Mouse (Mus musculus) brain, embryonic 18.5 days (tissue): Measurements from ENCODE around the gene Lrfn2.

ENCODE experiments used
- DNase-seq: peaks from one replicate; pipeline ENCODE4 v3.0.0-alpha.2; 2012; ENCODE audit warnings: low read depth, low spot score

The Lrfn2 gene

DNA sequence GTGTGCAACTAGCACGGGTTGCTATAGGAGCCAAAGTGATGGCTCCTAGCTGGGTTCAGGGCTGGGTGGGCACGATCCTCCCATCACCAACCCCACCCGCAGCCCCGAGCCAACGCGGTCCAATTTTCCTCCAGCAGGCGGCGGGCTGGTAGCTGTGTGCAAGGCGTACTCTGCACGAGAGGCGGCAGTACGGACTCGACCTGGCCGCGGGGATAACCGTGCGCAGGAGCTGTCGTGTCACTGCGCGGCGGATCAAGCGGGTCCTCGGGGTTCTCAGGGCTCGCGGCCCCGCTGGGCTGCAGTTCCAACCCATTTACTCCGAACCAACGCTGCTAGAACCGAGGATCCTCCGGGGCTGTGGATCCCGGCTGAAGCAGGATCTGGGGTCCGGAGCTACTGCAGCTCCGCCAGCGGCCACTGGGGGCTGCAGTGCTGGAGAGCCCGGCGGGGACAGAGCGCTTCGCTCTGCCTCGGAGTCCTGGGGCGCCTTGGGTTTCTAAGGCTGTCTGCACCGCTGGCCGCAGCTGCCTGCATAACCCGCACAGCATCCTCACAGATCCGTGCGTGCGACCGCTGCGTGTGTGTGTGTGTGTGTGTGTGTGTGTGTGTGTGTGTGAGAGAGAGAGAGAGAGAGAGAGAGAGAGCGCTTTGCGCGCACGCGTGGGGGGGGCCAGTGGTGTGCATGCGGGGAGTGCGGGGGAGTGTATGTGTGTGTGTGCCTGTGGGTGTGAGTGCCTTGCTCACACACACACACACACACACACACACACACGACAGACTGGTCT lies at the start of gene Lrfn2:
TSS of gene Lrfn2 (plus strand) at position 759 of the 785 bp plus-strand sequence.
- DNase-seq = peak; percentile 76

DNA sequence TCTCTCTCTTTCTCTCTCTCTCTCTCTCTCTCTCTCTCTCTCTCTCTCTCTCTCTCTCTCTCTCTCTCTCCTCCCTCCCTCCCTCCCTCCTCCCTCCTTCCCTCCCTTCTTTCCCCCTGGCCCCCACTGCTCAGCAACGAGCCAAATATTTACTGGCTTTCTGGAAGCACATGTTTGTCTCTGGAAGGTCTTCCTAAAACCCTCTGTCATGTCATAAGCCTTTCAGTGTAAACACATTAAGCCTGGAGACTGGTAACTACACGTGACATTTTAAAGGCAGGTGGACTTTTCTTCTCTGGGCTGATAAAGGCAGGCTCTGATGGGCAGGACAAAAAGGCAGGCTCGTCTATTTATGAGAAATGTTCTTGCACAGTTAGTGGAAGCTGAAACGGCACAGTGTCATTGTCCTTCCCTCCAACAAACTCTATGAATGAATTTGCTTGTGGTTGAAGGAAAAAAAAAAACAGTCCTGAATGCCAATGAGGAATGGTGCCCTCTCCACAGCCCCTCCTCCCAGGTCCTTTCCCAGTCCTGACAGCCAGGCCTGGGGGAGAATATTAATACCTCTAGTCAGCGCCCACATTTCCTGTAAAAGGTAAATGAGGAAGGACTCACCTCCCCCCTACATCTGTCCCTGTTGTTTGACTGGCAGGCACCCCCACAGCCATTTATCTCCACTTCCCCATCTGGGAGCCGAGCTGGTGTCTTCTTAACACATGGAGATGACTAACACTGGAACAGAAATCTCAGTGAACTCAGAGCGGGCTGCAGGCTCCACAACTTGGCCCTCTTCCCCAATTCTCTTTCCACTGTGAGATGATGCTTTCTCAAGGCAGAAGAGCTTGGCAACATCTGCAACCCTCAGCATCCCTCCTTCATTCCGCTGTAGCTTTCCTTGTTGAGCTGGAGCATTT lies 44.5 kb upstream of the Lrfn2 start:
- DNase-seq = no peak

DNA sequence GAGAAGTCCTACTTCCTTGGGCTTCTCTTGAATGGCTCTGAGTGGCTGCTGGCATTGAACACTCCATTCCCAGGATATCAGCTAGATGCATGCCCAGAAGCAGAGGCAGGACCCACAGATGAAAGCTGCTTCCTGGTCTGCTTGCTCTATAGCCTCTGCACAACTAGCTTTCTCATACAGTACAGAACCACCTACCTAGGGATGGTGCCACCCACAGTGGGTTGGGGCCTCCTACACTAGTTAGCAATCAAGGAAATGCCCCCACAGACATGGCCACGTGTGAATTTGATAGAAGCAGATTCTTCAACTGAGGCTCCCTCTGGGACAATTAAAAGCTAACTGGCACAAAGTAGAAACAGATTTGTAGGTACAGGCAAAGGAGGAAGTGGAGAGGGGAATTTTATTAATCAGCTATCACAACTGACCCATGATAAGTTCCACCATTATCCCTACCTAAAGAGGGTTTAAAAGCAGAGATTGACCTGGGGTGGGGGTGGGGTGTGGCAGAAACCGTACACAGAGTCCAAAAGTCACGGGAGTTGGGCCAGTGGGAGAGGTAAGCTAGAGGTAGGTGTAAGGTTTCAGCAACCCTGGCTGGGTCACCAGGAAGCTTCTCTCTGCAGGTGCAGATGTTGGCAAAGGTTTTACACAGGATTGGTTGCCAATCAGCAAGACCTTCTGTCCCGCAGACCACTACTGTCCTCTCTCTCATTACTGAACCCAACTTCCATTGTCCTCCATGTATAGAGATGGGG lies 26.7 kb upstream of the Lrfn2 start:
- DNase-seq = no peak

DNA sequence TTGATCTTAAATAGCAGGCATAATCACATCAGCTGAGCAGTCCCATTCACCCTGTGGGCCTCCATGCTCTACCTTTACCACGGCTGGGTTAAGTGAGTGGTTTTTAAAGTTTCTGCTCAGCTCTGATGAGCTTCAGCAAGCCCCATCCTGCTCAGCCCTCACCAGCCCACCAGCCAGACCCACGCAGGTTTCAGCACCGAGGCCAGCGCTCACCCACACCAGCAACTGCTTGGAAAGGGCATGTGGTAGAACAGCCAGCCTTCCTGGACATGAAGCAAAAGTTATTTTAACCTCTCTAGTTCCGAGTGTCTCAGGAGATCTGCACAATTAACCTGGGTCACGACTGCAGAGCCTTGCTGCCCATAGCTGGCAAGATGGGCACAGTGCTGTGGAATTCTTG lies 18.7 kb upstream of the Lrfn2 start:
- DNase-seq = no peak

DNA sequence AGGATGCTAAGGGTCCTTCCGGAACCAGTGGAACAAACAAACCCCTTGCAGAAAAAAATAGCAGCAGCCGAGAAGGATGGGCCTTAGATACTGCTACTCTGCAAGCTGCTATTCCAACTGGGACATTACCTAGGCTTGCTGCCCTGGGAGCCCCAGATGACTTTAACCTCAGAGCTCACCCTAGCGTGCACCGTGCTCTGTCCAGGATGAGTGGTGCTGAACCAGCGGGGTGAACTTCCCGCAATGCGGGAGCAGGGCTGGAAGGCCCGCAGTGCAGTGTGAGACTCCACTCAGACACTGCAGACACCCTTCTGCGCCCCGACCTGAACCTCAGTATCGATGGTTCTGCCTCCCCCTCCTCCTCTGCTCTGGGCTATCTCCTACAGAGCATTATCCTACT lies 14.8 kb upstream of the Lrfn2 start:
- no peak for DNase-seq

DNA sequence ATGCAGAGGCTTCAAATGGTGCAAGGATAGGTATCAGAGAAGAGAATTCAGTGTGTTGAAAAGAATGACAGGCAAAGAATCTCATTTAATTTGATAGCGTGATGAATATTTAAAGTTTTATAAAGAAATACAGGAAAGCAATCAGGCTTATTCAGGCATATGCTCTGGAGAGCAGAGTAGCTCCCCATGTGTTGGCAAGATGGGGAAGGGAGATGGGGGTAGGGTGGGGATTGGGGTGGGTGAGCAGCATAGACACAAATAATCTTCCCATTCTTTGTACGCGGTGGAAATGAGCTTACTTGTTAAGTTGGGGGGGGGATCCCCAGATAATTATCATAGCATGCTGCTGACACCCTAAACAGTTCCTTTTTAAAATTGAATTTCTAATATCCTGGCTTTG lies 13.7 kb upstream of the Lrfn2 start:
- no peak for DNase-seq

DNA sequence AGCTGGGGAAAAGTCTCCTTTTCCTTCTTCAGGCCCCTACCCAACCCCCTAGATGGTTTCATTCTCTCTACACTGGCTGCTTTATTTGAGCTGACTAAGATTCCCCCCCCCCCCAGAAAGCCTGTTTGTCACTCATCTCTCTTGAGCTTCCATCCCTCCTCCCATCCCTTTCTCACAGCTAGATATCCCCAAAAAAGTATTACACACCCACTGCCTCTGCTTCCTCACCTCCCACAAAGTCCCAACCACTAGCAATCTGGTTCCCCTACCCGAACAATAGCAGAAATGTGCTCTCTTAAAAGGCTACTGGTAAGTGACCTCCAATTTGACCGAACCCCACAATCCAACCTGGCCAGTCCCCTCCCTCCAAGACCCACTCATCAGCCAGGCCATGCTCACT lies 9.3 kb upstream of the Lrfn2 start:
- DNase-seq = no peak

DNA sequence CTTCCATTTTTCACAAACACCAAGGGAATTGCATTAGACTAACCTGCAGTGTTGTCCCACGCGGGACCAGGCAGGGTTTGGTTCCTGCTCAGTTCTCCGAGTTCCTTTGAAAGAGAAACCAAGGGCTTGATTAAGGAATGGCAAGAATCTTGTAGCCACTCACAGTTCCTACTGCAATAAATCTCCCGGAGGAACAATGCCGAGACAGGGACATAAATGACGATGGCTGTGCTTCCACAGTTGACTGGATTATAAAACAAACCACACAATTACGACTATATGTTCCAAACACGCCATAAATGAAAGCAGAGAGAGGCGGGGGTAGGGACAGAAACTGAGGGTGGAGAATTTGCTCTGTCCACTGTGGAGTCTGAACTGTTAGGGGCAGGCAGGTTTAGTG lies 6.8 kb upstream of the Lrfn2 start:
- DNase-seq = no peak

DNA sequence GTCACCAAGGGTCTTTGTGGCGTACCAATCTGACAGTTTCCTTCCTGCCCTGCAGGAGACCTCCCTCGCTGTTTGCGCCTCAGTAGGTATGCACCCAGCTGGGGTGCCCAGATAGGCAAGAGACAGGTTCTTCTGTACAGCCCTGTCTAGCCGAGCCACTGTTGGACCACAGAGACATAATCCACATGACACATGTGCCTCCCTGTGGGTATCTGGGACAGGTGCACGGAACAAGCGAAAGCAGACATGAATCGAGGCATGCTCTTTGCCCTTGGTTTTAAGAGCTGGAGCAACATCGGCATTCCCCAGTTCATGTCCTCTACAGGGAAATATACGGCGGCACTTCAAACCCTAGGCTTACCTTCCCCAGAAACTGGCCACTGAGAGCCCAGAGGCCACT lies 1.2 kb upstream of the Lrfn2 start:
- no peak for DNase-seq

DNA sequence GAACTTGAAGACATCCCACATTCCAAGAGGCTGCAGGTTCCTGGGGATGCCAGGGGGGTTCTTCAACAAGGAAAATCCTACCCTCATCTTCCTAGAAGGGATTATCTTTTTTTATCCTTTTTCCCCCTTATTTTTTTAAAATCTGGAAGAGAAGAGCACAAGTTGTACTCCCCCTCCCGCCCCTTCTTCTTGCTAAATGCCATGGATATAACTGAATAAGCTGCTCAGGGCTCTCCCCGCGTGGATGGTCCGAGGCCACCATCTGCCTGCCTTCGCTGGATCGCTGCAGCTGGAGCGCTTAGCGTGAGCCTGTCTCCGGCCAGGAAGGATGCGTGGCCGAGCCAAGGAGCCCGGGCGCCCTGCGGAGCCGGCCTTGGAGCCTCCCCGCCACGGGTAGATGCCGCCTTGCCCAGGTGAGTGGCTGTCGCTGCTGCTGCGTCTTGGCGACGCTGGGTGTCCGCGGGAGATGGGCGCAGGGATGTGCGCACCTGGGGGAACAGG lies 277 bp downstream of the Lrfn2 start:
- DNase-seq = no peak

DNA sequence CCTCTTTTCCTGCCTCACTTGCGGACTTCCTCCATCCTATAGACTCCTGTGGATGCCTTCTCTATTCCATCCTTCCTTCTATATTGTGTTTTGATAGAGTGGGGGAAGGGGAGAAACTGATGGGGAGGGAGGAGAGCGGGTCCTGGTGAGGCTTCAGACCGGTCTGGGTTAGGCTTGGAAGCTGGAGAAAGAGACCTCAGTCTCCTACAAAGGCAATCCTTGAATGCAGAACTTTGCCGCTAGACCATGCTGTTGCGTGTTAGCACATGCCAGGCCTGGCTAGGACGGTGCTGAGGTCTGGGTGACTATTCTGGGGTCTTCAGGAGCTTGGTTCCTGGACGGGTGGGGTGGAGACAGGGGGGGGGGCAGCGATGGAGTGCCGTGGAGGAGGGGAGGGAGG lies 737 bp downstream of the Lrfn2 start:
- no peak for DNase-seq

DNA sequence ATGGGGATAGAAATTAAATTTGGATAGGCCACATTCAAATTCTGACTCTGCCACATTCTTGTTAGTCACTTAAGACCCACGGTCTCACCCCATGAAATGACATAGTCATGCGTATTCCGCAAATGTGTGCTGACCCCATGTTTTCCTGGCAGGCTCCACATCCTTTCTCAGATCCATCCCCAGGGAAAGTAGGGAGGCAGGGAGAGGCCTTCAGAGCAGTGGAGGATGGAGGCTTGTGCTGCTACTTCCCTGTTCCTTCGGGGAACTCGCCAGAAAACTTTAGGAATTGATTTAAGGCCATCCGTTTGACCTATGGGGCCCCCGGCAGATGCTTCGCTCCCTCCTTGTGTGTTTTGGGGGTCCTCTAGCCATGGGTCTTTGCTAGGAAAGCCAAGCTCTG lies 3.0 kb downstream of the Lrfn2 start:
- DNase-seq = no peak

DNA sequence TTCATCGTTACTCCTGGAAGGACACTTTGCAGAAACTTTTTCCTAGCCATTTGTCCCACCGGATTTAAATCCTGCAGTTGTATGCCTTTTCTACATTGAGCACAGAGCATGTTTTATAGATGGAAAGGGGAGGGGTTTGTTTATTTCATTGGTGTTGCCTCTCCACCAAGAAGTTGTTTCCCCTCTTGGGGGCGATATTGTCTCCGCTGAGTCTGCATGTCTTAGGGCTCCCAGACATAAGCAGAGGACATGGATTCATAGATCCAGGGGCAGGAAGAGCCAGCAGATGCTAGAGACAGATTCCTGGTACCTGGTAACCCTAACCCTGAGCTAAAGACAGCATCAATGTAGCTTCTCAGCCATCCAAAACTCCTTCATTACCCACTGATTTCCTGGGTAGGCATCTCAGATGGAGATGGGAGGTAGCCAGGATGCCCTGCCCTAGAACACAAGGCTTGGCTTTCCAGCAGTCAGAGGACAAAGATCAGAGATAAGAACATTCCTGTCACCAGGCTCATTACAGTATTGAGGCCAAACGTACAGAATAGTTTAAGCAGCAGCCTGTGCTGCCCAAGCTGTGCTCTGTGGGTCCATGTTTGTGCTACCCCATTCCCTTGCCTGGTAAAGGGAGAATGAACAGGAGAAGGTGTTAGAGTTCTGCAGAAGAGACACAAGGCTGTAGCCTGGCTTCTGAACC lies 4.4 kb downstream of the Lrfn2 start:
- no peak for DNase-seq

DNA sequence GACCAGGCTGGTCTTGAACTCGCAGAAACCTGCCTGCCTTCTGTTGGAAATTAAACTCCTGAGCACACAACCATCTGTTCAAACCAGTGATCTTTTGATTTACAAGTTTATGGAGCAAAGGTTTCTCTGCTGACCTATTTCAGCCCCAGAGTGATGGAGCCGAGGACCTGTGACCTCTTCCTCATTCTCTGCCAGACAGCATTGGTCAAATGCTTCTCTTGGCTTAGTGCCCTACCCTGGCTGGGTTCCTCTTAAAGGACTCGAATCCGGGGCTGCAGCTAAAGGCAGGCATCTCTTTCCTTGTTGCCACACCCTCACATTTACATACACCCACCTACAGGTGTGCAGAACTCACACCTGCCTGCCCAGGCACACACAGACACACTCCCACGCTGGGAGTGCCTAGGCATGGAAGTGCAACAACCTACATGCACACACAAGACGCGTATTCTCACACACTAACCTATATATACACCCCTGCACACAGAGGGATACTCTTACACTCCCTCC lies 6.6 kb downstream of the Lrfn2 start:
- DNase-seq = no peak

DNA sequence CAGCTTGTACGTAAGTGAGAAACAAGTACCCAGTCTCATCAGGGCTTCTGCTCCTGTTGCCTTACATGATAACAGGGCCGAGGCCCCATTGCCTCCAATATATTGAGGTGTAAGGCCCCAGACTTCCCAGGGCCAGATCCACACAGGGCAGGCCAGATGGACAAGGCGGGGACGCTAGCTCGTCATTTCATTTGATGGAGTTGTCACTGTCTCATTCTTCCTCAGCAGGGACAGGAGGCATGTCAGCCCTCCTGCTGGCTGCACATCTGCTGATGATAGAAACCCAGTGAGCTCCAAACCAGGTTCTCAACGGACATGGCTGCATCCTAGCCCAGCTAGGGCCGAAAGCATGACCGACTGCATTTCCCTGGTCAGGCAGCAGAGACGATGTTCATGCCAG lies 14.1 kb downstream of the Lrfn2 start:
- DNase-seq = no peak

DNA sequence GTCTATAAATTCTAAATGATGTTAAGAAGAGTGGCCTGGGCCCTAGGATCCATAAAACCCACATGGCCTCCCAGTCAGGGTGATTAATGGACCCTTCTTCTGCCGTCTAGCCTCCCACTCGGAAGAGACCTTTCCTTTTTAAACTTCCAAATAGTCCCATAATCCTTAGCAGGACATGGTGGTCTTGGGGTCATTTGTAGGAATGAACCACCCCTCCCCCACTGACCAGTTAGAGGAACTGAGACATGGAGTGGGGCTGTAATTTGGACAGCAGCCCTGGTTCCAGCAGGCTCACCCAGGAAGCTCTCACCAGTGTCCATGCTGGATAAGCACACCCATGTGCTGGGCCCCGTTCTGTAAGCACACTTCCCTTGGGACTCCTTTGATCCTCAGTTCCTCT lies 14.6 kb downstream of the Lrfn2 start:
- DNase-seq = no peak

DNA sequence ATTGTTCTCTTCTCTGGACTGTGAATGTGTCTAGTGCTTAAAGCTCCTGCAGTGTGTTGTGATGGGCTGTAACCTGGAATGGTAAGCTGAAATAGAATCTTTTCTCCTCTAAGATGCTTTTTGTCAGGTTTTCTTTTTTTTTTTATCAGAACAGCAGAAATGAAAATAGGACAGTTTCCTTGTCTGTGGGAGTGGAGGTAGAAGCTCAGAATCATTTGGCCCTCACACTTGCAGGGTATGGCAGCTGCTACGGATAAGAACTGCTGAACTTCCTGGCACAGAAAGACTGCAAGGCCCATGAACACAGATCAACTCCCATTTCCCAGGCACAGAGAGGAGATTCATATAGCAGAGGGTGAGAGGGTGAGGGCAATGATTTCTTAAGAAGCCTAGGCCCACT lies 19.1 kb downstream of the Lrfn2 start:
- no peak for DNase-seq

DNA sequence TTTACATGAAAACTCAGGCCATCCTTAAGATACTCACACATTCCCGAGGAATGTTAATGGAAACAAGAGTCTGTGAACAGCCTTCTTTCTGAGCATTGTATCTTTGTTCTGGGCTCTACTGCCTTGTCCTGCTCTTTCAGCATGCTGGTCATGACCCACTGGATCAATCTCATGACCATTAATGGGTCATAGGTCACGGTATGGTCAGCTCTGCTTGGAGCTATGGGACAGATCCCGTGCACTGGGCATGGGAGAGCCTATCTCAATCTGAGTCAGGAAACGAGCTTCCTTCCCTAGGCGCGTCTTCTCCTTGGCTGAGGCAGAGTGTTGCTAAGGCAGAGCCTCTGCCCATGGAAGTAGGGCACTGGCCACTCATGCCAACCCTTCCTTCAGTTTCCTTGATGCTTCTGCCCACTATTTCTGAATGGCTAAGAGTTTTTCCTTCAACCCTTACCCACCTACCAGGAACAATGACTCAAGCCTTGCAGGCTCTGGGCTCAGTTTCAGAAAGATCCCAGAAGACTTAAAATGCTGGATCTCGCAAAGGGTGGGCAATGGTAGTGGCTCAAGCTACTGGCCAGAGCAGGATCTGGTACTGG lies 24.0 kb downstream of the Lrfn2 start:
- DNase-seq = no peak

DNA sequence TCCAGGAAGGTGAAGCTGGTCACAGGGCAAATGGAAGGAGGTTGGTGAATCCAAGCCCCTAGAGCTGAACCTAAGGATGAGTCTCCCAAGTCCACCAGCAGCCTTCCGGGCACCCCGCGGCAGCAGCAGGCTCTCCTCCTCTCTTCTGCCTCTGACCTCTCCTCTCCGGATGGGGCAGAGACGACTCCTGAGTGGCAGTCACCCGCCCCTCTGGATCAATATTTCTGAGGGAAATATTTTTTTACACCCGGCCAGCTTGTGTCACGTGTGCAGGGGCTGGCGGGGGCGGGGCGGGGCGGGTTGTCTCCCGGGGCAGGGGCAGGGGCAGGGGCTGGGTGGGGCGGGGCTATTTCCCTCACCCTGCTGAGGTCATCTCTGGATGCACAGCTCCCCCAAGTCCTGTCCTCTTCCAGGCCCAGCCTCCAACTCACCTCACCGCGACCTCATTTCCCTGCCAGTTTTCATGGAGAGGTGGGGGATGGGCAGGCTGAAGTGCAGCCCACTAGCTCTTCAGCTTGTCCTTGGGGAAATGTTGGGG lies 28.1 kb downstream of the Lrfn2 start:
- DNase-seq = no peak

DNA sequence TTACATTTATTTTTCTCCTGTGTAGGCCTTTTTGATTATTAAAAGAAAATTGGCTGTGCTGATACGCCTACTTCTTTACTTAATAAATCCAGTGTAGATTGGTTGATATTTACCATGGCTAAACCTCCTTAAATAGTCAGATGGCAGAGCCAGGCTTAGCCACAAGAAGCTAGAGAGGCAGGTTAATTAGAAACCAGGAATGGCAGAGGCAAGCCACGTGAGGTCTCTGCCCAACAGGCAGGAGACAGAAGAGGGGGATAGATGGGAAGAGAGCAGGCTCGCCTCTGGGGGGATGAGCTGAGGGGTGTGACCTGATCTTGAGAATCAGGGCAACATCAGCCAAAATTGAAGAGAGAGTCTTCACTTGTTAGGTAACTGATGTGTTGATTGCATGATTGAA lies 30.5 kb downstream of the Lrfn2 start:
- DNase-seq = no peak

DNA sequence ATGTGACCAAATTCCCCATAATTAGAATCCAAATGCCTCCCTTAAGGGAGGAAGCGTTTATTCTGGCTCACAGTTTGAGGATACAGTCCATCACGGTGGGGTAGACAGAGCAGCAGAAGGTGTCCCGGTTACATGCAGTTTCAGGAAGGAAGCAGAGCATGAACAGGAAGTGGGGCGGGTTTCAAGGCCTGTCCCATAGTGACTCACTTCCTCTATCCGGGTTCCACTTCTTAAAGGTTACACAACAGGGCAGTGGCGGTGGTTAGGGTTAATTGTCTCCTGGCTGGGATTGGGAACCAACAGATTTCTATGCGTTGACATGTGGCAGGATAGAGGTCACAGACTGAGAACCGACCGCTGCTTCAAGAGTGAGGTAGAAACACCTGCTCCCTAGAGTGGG lies 31.6 kb downstream of the Lrfn2 start:
- DNase-seq = no peak
